Mouse (Mus musculus) urinary bladder, adult 2 months (tissue): ENCODE results near the gene Ccser2. TPM values are rescaled to one million over a fixed set of nuclear protein-coding genes. Genes with fewer than 3 reads are reported as not detected.

ENCODE experiments used
- DNase-seq: peaks from one replicate; pipeline ENCODE4 v3.0.0; 2022; ENCODE audit warnings: low spot score
- polyA plus RNA-seq: library from polyadenylated mRNA; depleted of rRNA; stranded (reverse); fragments of >200 nt; gene quantifications from 2 replicates; pipeline ENCODE4 v1.2.3, GENCODE M21; 2012

The Ccser2 gene
- polyA plus RNA-seq, 1 experiment = 31.5 TPM

- no peak for DNase-seq
These were observed 30.6 kb downstream of the Ccser2 start for GRCm38 (mm10) chr14:36937941-36938340.

- DNase-seq = no peak
These were observed 31.3 kb downstream of the Ccser2 start for GRCm38 (mm10) chr14:36937080-36937878.

- no peak for DNase-seq
These were observed 35.8 kb downstream of the Ccser2 start for GRCm38 (mm10) chr14:36932638-36933382.

- no peak for DNase-seq
These were observed 36.5 kb downstream of the Ccser2 start for GRCm38 (mm10) chr14:36932038-36932437.

GRCm38 (mm10) chr14:36923383-36923782 lies 45.2 kb downstream of the Ccser2 start:
- DNase-seq = no peak

GRCm38 (mm10) chr14:36921346-36922049 lies 47.1 kb downstream of the Ccser2 start:
- DNase-seq = no peak

DNA sequence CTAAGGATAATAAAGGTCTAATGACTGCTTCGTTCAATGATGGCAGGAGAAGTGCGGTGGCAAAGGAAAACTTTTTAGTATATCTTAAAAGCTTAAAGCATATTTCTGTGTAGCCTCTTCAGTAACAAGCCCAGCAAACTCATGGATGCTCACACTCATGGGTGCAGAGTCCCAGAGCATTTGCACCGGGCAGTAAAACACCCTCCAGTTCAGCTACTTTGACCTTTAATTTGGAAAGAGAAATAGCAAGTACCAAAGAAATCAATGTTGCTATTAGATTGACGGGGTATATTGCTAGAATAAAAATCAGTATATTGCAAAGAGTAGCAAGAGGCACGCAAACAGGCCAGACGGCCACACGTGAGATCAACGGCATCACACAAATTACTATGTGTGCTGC lies 48.7 kb downstream of the Ccser2 start:
- DNase-seq = no peak

DNA sequence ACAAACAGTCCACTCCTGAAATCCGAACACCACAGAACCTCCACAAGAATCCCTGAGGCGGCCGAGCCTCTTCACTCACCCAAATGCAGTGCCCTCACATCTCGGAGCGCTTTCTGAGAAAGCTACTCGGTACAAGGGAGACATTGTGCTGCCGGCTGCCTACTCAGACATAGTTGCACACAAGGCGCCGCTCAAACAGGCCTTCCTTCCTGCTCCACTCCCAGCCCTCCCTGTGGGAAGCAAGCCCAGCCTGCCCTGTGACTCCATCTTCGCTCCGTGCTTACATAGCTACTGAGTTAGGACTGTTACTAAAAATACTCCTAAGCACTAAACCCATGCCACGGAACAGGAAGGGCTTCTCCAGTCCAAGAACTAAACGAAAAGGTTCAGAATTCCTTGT lies 49.4 kb downstream of the Ccser2 start:
- peak; percentile 57 for DNase-seq

DNA sequence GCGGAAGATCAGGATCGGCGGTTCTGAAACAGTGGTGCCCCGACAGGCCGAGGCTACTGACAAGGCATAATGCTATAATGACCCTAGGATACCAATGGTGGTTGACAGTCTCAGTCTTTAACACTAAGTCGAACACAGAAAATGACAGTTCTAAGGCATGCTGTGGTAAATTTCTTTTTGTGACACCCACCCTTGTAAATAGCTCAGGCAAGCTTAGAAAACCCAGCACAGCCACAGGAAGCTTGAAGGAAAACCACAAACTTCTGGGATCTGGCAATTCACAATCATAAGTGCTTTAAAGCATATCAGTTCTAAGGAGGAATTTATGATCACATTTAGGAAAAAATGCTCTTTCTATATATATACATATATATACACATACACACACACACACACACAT lies 53.4 kb downstream of the Ccser2 start:
- no peak for DNase-seq

DNA sequence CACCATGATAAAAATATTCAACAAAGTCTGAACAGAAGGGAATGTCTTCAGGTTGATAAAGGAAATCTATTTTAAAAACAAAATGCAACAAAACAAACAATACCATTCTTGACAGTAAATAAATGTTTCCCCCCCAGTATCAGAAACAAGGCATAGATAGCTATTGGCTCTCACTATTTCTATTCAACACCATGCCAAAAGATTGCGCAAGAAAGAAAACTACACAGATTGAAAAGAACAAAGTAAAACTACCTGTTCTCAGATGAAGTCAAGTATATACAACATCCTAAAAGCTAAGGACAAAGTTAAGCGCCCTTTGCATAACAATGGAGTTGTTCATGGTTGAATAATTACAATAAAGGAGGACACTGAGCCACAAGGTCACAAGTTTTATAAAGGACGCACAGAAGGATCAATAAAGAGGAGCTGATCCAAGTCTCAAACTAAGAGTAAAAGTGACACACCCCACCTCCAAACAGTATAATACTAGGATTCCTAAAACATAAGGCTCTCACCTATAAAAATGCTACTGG lies 54.0 kb downstream of the Ccser2 start:
- DNase-seq = no peak

GRCm38 (mm10) chr14:36911738-36912137 lies 56.8 kb downstream of the Ccser2 start:
- DNase-seq = no peak

GRCm38 (mm10) chr14:36905809-36906522 lies 62.6 kb downstream of the Ccser2 start:
- no peak for DNase-seq

DNA sequence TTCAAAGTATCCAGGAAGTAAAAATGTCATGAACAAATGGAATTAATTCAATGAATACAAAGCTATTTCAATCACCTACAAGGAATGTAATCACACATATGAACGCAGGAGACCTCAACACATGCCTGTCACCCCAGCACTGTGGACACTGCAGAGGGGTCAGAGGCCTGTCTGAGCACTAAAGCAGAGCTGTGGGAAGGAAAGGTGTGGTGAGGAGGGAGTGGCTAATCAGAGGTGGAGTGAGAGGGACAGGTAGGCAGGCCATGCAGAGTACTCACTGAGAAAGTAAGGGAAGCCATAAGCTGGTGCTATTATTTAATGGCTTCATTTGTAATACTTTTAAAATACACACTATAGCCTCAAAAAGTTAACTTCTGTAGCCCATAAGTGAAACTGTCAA lies 64.4 kb downstream of the Ccser2 start:
- no peak for DNase-seq

DNA sequence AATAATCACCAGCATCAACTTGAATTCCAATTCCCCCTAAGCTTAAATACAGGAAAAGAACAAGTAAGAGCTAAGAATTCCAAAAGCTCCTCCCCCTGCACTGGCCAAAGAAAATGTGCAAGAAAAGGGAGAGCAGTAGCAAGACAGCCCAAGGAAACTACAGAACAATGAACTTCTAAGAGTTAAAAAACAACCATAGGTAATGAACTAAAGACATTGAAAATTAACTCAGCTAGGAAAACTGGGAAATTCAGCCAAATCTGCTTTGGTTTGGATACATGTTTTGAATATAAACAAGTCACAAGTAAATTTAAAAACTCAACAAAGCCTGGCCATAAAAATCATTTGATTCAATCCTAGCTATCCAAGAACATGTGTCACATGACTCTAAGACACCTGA lies 67.7 kb downstream of the Ccser2 start:
- DNase-seq = no peak

- DNase-seq = no peak
These were observed 73.9 kb downstream of the Ccser2 start for GRCm38 (mm10) chr14:36894701-36895100.

GRCm38 (mm10) chr14:36892762-36893358 lies 75.7 kb downstream of the Ccser2 start:
- DNase-seq = no peak

DNA sequence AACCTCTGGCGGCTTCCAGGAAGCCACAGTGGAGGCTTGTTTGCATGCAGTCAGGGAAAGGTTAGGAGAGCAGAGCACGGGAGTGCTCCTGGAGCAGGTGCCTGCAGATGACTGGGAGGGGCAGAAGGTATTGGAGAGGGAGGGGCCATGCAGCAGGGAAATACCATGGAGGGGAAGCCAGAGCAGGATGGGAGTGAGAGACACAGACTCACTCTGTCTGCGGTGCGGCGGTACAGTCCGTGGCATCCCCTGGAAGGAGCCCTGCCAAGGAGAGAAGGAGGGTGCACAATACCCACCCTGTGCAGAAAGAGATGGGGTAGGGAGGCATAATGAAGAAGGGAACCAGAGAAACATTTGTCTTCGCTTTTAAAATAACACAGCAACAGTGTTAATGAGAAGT lies 78.4 kb downstream of the Ccser2 start:
- DNase-seq = no peak

DNA sequence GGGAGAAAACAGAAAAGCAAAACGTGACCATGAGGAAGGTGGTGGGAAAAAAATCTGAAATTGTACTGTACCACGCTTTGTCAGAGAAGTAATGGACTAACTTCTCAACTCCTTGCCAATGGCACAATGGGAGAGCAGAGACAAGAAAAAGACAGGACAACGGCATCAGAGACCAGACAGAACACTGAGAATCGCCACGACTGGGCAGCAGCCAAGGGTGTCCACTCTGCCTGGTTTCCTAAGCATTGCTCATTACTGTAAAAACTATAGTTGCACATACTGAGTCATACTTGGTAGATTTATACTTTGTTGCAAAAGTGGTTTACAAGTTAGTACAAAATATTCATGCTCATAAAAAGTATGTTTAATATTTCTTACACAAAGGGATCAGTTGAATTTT lies 82.9 kb downstream of the Ccser2 start:
- no peak for DNase-seq

- no peak for DNase-seq
These were observed 83.5 kb downstream of the Ccser2 start for GRCm38 (mm10) chr14:36885117-36885516.

DNA sequence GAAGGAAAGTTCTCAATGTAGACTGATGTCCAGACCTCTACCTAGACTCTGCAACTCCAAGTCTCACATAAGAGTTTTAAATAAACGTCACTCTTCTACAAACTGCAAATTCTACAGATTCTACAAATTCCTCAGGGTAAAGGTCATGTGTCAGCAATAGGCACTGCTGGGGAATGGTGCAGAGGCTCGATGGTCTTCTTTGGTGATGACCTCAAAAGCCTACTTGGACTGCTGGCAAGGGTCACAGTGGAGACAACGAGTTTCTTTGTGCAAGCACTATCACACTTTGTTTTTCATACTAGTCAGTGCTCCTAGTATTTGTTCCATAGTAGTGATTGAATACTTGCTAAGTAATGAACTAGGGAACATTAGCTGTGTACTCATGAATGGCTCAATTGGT lies 85.0 kb downstream of the Ccser2 start:
- no peak for DNase-seq

DNA sequence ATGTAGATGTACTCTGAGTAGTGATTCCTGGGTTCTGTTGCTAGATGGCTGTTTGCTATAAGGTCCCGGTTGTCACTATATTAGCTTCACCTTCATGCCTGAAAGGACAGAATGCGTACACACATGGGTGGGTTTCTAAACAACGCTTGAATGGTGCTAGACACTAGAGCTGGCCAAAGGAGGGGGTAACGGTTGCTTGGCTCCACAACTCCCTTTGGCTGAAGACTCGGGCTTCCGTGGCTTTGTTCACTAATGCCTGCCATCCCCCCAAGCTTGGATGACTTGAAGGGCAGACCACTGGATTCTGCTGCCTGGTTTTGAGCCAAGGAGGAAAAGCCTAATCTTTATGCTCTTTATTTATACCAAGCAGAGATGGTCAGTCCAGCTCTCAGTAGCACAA lies 98.3 kb downstream of the Ccser2 start:
- DNase-seq = no peak
